Mouse (Mus musculus) gastrocnemius, adult 8-10 months (tissue): ENCODE data around the gene Cntfr. TPM values are rescaled to one million over a fixed set of nuclear protein-coding genes. Genes with fewer than 3 reads are reported as not detected.
"Not testable (repeated sequence)": the region's sequence is repeated elsewhere in the genome, so short reads cannot be mapped to it uniquely, and the experiment has no call there.

Experiments
- DNase-seq, 2 experiments: peaks; one replicate each; pipeline ENCODE4 v3.0.0; 2022; ENCODE audit warnings: low spot score in 2 of 2
- total RNA-seq, 4 experiments: library from RNA; stranded (reverse); gene quantifications; 2 replicates each; pipeline ENCODE4 v1.2.4; 2022

Gene Cntfr
- total RNA-seq, 4 experiments from 2014 or later = 17.8 to 25.6 (median 22.5) TPM

DNA sequence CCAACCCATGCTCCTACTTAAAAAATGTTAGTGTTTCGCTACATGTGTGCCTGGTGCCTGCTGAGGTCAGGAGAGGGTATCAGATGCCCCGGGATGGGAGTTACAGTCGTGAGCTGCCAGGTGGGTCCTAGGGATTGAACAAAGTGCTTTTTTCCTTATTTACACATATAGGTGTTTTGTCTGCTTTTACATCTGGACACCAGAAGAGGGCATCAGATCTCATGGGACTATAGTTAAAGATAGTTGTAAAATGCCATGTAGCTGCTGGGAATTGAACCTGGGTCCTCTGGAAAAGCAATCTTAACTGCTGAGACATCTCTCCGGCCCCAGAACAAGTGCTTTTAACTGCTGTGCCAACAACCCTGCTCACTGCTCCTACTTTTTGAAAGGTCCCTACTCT lies 13.3 kb upstream of the Cntfr start:
- DNase-seq = no peak

DNA sequence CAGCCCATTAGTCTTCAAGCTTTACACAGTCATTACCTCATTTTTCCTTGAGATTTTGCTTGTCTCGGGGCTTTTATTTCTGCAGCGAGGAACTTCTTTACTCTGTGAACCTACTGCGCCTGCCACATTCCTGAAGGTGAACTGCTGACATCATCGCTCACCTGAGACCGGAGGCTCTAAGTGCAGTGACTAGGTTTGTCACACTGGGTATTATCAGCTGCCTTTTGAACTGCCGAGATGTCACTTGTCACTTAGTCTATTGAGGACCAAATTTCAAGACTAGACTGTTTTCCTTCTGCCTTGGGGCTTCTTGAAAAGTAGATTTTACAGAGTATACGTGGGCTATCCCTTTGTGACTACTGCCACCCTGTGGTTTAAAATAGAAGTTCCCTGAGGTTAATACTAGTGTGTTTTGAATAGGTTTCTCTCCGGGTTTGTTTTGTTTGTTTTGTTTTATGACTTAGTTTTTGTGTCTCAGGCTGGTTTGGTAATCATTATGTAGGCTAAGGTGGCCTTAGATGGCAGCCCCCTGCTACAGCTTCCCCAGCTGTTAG lies 11.4 kb upstream of the Cntfr start:
- DNase-seq = no peak

DNA sequence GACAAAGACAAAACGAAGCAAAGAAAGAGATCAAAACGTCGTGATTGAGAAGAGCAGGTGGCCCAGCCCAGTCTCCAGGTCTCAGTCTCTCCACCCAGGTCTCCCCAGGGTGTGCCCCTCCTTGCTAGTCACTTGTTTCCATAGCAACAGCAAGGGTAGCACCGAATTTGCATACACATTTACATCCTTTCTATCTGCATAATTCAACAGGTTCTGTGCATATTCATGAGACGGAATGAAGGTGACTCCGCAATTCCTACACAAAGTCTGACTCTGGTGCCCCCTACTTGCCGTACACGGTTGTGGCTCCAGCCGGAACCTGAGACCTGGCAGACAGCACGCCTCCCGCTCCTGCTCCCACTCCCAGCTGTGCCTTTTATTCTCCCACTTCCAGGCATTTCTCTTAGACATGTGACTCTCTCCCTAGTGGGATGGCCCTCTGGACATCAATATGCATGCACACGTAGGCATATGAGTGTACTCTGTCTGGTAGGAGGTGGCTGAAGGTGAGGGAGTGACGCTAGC lies 10.2 kb upstream of the Cntfr start:
- peak; percentile 49 to 58 for DNase-seq

DNA sequence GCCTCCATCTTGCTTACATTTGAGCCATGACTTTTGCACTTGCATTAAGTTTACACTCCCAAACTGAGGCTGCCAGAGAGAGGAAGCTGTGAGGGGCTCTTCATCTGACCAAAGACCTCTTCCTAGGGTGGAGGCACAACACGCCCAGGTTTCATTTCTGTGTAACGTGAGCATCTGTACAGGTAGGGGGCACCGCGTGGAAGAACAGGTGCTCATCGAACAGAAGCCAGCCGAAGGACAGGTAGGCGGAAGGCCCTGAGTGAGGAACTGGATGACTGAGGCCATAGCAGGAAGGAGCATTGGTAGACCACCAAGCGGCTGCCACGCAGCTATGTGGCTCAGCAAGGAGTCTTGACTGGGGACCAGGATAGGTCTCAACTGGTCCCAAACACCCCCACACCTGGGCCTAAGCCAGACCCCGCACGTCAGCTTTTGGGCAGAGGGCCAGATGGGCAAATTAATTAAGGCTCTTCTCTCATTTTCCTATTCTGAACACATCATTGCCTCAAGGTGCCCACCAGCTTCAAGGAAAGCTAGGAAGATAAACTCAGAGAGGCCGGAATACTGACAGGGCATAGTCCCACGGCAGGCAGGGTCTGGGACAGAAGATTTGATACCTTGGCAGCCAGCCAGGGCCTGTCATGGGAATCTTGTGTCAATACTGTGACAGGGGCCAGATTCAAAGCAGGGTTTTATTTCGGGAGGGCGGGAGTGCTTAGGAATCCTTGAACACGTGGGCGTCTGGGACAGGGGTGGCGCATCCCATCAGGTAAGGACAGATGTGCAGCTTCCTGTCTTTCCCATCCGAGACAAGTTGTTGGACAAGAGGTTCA lies 9.2 kb upstream of the Cntfr start:
- peak in 1 of 2 experiments; percentile 52 for DNase-seq

DNA sequence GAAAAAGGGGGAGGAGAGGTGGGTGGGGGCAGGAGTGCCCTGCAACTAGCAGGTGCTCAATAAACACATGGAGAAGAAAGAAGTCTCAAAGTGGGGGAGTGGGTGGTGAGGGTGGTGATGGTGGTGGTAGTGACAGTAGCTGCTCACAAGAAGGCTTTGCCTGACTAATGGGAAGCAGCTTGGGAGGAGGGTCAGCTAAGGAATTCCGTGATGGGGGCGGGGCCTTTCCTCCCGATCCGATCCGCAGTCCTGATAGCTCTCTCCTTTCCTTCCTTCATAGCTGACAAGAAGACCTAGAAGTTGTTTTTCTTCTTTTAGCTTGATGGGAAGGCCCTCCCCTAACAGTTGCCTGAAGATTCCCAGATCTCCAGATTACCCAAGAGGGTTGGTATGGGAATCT lies 7.8 kb upstream of the Cntfr start:
- no peak for DNase-seq

DNA sequence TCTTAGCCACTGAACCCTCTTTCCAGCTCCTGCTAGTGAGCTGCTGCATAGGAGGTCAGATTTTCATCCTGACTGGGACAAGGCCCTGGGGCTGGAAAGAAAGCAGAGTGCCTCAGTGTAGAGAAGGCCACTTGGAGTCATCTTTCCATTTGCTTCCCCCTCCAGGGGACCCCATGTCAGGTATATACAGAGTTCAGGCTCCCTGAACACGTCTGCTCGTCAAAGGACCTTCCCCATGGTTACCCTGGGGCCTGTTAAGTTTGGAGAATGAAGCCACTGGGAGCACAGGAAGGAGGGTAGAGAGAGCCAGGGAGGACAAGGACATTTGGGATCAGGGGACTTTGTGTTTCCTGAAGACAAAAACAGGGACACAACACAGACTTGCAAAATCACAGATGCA lies 5.3 kb upstream of the Cntfr start:
- not testable (repeated sequence) for DNase-seq

DNA sequence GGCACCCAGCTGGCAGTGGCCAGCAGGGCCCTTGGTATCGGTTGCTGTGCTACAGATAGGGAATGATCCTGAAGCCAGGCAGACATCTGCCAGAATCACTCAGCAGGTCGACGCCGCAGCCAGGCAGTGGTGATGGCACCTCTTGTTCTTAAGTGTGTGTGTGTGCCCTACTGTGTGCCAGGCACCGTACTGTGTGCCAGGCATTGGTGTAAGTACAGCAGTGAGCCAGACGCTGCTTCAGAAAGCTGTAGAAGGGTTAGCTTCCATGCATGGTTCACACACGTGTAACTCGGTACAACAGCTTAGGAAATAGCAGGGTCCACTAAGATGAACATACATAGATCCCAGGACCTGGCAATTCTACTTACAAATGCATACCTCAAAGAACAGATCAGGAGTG lies 3.3 kb upstream of the Cntfr start:
- peak in 1 of 2 experiments; percentile 51 for DNase-seq

DNA sequence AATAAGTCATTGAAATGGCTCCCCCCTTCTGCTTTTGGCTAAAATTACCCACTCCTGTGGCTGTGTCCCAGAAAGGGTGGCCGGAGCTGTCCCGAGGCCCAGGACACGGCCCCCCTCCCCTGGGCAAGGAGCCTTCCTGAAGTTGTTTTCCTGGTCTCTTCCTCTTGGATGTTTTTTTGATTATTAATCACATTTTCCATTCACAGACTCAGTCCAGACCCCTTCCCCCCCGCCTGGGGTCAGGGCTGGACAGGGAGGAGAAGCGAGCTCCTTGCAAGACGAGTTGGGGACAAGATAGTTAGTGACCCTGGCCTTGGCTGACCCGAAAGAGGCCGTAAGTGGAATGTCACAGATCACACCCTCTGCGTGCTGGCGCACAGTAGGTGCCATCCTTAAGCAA lies 2.9 kb upstream of the Cntfr start, which contains the start of gene Il11ra1:
Il11ra1 (plus strand) TSS at position 207 of the 400 bp plus-strand sequence.
- not testable (repeated sequence) for DNase-seq

DNA sequence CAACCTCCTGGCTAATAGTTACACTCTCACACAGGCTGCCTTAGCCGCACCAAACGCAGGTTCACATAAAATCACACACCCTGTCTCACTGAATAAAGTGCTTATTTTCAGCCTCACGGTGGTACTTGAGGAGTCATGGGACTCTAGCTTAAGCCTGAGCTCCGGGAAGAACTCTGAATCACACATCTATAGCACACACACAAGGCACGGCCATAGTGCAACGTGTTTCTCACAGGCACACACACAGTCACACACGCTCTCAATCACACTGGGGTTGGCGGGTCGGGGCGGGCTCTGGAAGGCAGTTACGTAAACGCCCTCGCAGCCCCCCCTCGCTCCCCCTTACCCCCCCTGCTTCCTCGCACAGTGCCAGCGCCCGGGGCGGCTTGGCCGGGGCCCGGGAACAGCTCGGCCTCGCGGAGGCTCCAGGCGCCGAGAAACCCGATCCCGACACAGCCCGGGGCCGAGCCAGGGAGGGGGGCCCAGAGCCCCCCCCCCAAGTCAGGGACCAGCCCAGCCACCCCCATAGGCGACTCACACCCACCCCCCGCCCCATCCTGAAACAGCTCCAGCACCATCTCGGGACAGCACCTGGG lies 1.6 kb upstream of the Cntfr start:
- DNase-seq = peak; percentile 68 to 75

DNA sequence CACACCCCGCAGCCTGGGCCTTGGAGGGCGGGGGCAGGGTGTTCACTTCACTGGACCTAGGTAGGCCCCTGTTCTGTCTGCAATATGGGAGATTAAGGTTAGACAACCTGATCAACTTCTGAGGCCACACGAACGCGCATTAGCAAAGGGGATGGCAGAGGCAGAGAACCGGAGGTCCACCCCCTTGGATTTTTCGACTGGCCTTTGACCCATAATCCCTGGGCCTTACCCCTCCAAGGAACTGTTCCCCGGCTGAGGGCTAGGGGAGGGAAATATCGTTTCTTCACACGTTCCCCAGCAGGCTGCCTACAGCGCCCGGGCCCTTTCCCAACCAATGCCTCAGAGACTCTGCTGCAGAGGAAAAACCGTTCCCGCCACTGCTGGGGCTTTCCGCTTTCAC lies 437 bp downstream of the Cntfr start:
- not testable (repeated sequence) for DNase-seq

DNA sequence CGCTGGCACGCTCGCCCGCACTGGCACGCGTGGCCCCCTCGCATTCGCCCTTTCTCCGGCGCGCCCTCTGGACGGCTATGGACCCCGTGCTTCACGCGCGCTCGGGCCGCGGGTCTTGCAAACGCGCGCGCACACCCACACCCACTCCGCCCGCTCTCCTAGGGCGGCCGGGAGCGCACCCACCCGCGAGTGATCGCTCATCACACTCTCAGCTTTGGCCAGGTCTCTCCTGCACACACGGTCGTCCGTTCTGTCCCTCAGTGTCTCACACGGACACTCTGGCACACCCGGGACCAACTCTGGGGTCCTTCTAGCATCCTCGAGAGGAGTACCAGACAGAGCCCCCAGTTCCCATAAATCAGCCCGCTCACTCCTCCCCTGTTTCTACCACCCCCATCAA lies 1.1 kb downstream of the Cntfr start:
- not testable (repeated sequence) for DNase-seq

DNA sequence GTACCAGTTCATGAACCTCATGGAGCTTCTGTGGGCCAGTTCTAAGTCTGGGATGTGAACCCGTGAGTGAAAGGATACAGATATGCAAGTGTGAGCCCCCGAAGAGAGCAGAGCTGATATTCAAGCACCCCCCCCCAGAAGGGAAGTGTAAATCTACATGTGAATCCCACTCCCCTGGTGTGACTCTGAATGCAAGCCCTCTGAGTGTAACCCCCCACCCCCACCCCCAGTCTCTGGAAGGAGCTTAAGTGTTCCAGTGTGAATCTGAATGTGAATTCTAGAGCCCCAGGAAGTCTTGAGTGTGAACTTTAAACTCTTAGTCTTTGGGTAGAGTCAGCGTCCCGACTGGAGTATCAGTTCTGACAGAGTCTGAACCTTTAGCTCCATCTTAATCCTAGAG lies 3.4 kb downstream of the Cntfr start:
- not testable (repeated sequence) for DNase-seq

DNA sequence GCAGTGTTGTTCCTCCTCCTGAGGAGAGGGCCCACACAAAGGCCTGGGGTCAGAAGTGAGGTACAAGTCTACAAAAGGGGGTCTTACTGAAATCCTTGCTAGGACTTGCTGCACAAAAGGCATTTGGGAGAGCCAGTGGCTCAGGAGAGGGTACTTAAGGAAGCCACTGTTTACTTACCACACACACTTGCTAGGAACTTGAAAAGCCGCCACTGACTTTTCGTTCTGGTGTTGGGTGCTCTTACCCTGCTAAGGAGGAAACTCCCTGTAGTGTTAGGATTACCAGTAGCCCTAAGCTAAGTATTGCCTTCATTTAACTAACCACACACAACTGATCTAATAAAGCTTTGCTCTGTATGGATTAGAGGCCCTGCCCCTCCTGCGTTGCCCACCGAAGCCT lies 6.9 kb downstream of the Cntfr start:
- not testable (repeated sequence) for DNase-seq

DNA sequence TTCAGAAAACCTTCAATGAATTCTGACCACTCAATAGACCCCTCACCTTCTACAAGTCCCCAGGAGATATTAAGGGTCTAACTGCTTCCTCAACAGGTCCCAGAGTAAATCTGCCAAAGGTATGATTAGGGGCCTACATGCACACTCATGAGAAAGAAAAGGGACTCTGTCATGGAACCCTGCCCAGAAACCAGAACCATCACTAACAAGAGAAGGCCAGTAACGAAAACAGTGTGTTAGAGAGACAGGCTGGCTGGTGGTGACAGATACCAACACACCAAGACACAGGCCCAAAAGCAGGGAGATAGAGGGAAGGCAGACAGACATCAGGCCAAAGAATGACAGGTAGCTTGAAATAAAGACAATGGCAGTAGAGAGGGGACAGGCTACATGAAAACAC lies 8.3 kb downstream of the Cntfr start:
- not testable (repeated sequence) for DNase-seq

DNA sequence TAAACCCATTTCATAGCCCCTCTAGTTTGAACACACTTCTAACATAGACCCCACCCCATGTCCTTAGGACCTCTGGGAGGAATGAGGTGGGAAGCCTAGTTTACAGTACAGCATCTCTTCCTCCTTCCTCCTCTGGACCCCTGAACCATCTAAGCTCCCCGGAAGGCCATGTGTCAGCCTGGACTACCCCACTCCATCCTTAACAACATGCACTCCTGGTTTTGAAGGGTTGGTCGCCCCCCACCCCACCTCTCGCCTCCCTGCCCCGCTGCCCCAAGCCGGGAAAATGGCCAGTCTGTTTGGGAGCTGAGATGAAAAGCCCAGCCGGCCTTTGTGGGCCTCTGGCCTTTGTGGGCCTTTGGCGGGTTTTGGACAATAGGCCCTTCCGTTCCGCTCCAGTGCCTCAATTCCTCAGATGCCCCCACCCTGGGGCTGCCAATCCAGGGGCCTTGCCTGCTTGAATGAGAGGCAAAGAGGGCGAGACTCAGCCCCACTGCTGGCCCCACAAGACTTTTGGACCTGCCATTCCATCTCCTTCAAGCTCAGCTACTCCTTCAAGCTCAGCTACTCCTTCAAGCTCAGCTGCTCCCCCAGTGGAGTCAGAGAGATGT lies 10.9 kb downstream of the Cntfr start:
- DNase-seq = not testable (repeated sequence)

DNA sequence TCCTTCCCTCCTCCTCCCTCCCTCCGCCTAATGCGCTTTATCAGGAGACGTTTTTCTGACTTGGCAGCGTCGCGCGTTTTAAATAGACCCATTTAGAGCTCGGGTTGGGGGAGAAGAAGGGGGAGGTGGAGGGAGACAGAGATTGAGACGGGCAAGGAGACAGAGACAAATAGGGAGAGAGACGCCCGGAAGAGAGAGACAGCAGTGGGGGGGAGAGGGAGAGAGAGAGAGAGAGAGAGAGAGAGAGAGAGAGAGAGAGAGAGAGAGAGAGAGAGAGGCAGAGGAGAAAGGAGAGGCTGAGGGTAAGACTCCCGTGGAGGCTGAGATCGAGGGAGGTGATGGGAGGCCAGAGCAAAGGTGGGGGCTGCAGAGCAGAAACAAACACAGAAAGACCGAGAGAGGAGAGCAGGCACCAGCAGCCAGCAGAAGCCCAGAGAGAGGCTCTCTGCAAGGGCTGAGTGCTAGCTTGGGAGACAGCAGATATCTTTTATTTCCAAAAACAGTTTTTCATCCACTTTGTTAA lies 11.9 kb downstream of the Cntfr start:
- DNase-seq = not testable (repeated sequence)

DNA sequence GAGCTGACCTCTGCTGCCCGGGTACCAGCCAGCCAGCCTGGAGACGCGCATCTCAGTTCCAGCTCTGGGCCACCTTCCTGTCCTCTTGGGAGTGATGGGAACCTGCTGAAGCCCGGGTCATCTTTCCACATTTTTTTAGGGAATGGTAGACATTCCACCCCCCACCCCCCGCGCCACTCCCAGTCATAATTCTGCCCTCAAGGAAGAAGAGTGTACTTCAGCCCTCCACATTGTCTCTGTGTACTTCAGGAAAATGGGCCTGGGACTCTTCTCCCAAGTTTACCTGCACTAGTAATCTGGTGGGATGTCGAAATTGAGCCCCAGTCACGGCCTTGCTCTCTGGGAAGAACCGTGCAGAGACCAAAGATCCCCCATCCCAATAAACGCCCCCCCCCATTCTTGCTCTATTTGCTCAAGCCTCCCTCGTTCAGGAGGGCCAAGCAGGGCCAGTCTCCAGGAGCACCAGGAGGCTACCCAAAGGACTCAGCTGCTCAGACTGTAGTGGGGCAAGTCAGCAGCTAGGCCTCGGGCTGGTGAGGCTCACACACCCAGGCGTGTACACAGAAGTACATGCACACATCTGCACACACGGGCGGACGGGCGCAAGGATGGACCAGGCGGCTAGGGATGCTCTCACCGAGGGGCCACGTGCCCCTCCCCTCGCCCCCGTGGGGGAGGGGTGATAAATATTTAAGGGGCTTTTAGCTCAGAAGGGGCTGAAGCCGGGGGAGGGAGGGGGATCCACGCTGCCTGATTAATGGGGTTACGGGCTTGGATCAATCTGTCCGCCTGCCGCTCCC lies 12.6 kb downstream of the Cntfr start:
- not testable (repeated sequence) for DNase-seq

DNA sequence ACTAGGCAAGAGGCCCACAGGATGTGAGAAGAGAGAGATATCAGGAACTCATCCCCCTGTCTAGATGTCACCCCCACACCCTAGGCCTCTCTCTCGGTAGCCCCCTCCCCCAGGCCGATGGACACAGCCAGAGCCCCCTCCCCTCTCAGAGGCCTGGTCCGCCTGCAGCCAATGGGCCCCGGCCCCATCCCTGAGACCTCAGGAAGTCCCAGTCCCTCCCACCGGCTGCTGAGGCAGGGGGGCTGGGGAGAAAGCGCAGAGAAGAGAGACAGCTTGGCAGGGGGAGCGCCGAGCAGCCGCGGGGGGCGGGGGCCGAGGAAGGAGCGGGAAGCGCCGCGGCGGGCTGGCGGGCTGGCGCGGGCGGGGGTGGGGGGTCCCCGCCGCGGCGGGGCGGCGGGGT lies 13.6 kb downstream of the Cntfr start:
- DNase-seq = not testable (repeated sequence)

DNA sequence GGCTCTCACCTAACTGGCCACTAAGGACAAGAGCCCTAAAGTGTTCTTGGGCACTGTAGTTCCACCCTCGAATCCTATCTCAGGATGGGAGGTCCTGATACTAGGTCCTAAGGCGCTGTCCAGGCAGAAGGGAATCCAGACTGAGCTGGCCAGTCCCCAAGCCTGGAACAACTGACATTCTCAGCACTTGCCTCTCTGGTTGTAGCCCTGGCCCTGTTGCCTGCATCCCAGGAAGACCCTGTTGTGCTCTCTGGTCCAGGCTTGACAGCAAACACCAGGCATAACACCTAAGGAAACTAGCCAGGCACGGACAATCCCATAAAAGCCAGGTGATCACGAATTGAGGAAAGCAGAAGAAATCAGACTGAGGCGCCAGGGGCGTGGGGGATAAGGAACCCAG lies 14.1 kb downstream of the Cntfr start:
- no peak for DNase-seq

DNA sequence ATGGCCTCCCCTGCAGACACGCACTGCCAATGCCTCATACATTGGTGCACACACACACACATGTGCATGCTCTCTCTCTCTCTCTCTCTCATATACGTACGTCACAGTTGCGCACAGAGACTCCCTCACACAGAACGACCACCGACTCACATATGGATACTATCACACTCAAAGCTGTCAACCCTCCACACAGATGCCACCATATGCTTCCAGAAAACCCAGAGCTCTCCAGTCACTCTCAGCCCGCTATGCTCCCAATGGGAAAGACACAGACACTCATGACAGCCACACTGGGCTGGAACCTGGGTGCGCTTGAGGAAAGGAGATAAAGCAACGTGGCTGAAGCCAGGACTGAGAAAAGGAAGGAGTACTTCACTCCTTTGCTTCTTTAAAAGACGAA lies 14.9 kb downstream of the Cntfr start:
- no peak for DNase-seq

DNA sequence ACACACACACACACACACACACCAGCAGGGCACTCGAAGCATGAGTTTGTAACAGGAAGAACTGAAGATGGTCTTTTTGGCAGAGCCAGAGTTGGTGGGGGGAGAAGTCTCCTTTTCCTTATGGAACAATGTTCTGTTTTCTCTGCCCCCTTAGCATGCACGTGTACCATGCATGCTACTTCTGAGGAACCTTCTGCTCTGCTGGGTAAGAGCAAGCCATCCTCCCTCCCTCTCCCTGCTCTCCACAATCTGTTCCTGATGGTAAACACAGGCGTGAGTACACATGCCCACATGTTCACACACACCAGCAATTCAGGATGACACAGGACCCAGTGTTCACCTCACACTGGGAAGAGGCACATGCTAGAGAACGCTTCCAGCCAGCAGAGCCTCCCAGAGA lies 15.7 kb downstream of the Cntfr start:
- DNase-seq = no peak
